Mouse (Mus musculus) embryonic facial prominence, embryonic 14.5 days (tissue): ENCODE data around the gene Ccdc78. TPM values are rescaled to one million over a fixed set of nuclear protein-coding genes. Genes with fewer than 3 reads are reported as not detected.

Source experiments
- ATAC-seq: fragments of 200-750 bp; cut with Nextera tagmentation; 2 replicates; pipeline ENCODE4 v1.8.0; 2017; ENCODE audit warnings: low read depth, moderate number of reproducible peaks, moderate TSS enrichment
- DNase-seq: peaks from one replicate; pipeline ENCODE4 v3.0.0-alpha.2; 2015; ENCODE audit warnings: low spot score
- H3K27ac ChIP-seq: fragments of 300-500 bp; sonication (generic); replicated peaks from 2 replicates; pipeline ENCODE4 v1.5.1; 2014; ENCODE audit warnings: low read depth, mild to moderate bottlenecking, low read length, moderate library complexity
- H3K27me3 ChIP-seq: fragments of 300-500 bp; sonication (generic); replicated peaks from 2 replicates; pipeline ENCODE4 v1.6.1; 2014; ENCODE audit warnings: low read length; ENCODE audit not compliant: control insufficient read depth, insufficient read depth
- H3K36me3 ChIP-seq: fragments of 300-500 bp; sonication (generic); 2 replicates; pipeline ENCODE4 v1.6.1; 2014; ENCODE audit warnings: low read length, mixed read lengths; ENCODE audit not compliant: control insufficient read depth, insufficient read depth
- H3K4me1 ChIP-seq: fragments of 300-500 bp; sonication (generic); 2 replicates; pipeline ENCODE4 v1.6.1; 2014; ENCODE audit warnings: antibody characterized with exemption, low read length; ENCODE audit not compliant: control insufficient read depth, insufficient read depth
- H3K4me2 ChIP-seq: fragments of 300-500 bp; sonication (generic); 2 replicates; pipeline ENCODE4 v1.6.1; 2014; ENCODE audit warnings: low read depth, mild to moderate bottlenecking, low read length, moderate library complexity, mixed read lengths
- H3K4me3 ChIP-seq: fragments of 300-500 bp; sonication (generic); 2 replicates; pipeline ENCODE4 v1.5.1; 2014; ENCODE audit warnings: low read depth, mild to moderate bottlenecking, low read length
- H3K9ac ChIP-seq: fragments of 300-500 bp; sonication (generic); 2 replicates; pipeline ENCODE4 v1.6.1; 2014; ENCODE audit warnings: low read depth, mild to moderate bottlenecking, low read length, moderate library complexity, mixed read lengths
- H3K9me3 ChIP-seq: fragments of 300-500 bp; sonication (generic); 2 replicates; pipeline ENCODE4 v1.6.1; 2016; ENCODE audit warnings: low read length; ENCODE audit not compliant: control insufficient read depth
- WGBS: fragments of 180-500 bp; shearing (Covaris S2); extraction: QIAGEN DNeasy Blood & Tissue Kit; methylation state at CpG from one replicate; pipeline ENCODE4 v1.1.7; 2014; 5-methylcytosine and 5-hydroxymethylcytosine counted together
- polyA plus RNA-seq: library from polyadenylated mRNA; unstranded; fragments of >200 nt; fragmentation: Nextera tagmentation; extraction: Ambion mirVana; gene quantifications from 2 replicates; pipeline ENCODE4 v1.2.1, GENCODE M21; 2014

The Ccdc78 gene
- polyA plus RNA-seq, 1 experiment from 2014 or later, result 0.65 TPM

- Histone ChIP-seq H3K27ac (no peak overlapping the region), H3K9ac (no peak overlapping the region), H3K4me3 (no peak overlapping the region), H3K36me3 (peaks cover 45% of the 10 kb centered on the region), H3K4me2 (no peak overlapping the region), H3K9me3 (no peaks in the 10 kb centered on the region), H3K27me3 (no peaks in the 10 kb centered on the region), H3K4me1 (peaks cover 34% of the 10 kb centered on the region)
- ATAC-seq, result no peak
- 97% methylated on average over 13 of the region's 13 CpGs for WGBS
- no peak for DNase-seq
These were observed 40.6 kb downstream of the Ccdc78 start for GRCm38 (mm10) chr17:25827011-25827410.

GRCm38 (mm10) chr17:25827546-25828222 is 41.3 kb downstream of the Ccdc78 start:
- no peak for DNase-seq
- Histone ChIP-seq H3K27me3 (no peaks in the 10 kb centered on the region), H3K4me3 (no peak overlapping the region), H3K36me3 (peaks cover 45% of the 10 kb centered on the region), H3K27ac (no peak overlapping the region), H3K9me3 (no peaks in the 10 kb centered on the region), H3K9ac (no peak overlapping the region), H3K4me1 (peaks cover 35% of the 10 kb centered on the region), H3K4me2 (no peak overlapping the region)
- 93% methylated on average over 19 of the region's 22 CpGs for WGBS
- no peak for ATAC-seq

- Histone ChIP-seq H3K27ac (no peak overlapping the region; the same call in 1 of the 2 replicates), H3K4me3 (peak overlapping the region; percentile 52), H3K36me3 (peaks cover 45% of the 10 kb centered on the region), H3K4me1 (peaks cover 35% of the 10 kb centered on the region), H3K9ac (peak overlapping the region; percentile 76; the same call in 1 of the 2 replicates), H3K9me3 (no peaks in the 10 kb centered on the region), H3K27me3 (no peaks in the 10 kb centered on the region), H3K4me2 (peak overlapping the region; percentile 76)
- ATAC-seq (no peak), DNase-seq (no peak)
- WGBS, result 81% methylated on average over 8 of the region's 8 CpGs
These were observed 41.8 kb downstream of the Ccdc78 start for GRCm38 (mm10) chr17:25828223-25828594.

GRCm38 (mm10) chr17:25828712-25829557 is 42.6 kb downstream of the Ccdc78 start, which contains the start of gene Jmjd8:
Gene Jmjd8 (plus strand): TSS chr17:25828867.
- H3K9me3 ChIP-seq, result no peaks in the 10 kb centered on the region
- peak; percentile 62 for ATAC-seq
- peak within 1 kb of the TSS; percentile 76 for H3K4me2 ChIP-seq
- peak; percentile 94 for DNase-seq
- H3K36me3 ChIP-seq, result peaks cover 45% of the 10 kb centered on the region
- no peaks in the 10 kb centered on the region for H3K27me3 ChIP-seq
- H3K27ac ChIP-seq, result peak within 1 kb of the TSS; percentile 90
- H3K4me1 ChIP-seq, result peaks cover 36% of the 10 kb centered on the region
- 2% methylated on average over 32 of the region's 32 CpGs for WGBS
- peak within 1 kb of the TSS; percentile 76 for H3K9ac ChIP-seq
- peak within 1 kb of the TSS; percentile 52 for H3K4me3 ChIP-seq

- no peak for ATAC-seq
- Histone ChIP-seq H3K36me3 (peaks cover 45% of the 10 kb centered on the region), H3K9ac (peak overlapping the region; percentile 76), H3K9me3 (no peaks in the 10 kb centered on the region), H3K27me3 (no peaks in the 10 kb centered on the region), H3K4me1 (peaks cover 36% of the 10 kb centered on the region), H3K27ac (peak overlapping the region; percentile 90), H3K4me2 (peak overlapping the region; percentile 76), H3K4me3 (peak overlapping the region; percentile 52)
- 31% methylated on average over 8 of the region's 8 CpGs for WGBS
- no peak for DNase-seq
These were observed 43.2 kb downstream of the Ccdc78 start for GRCm38 (mm10) chr17:25829558-25830017.

- ATAC-seq (no peak), DNase-seq (no peak)
- WGBS, result 82% methylated on average over 4 of the region's 4 CpGs
- Histone ChIP-seq H3K27me3 (no peaks in the 10 kb centered on the region), H3K4me3 (peak overlapping the region; percentile 52; the same call in 1 of the 2 replicates), H3K4me2 (peak overlapping the region; percentile 76; the same call in 1 of the 2 replicates), H3K36me3 (peaks cover 45% of the 10 kb centered on the region), H3K27ac (no peak overlapping the region), H3K9me3 (no peaks in the 10 kb centered on the region), H3K4me1 (peaks cover 38% of the 10 kb centered on the region), H3K9ac (peak overlapping the region; percentile 76; the same call in 1 of the 2 replicates)
These were observed 43.9 kb downstream of the Ccdc78 start for GRCm38 (mm10) chr17:25830200-25830753.

- WGBS, result 84% methylated on average over 13 of the region's 14 CpGs
These were observed 44.5 kb downstream of the Ccdc78 start for GRCm38 (mm10) chr17:25830806-25831431.

More at GRCm38 (mm10) chr17:25830806-25831431, 44.5 kb downstream of the Ccdc78 start:
- H3K36me3 ChIP-seq, result peaks cover 41% of the 10 kb centered on the region
- no peak overlapping the region for H3K27ac ChIP-seq
- no peaks in the 10 kb centered on the region for H3K9me3 ChIP-seq
- H3K4me1 ChIP-seq, result peaks cover 38% of the 10 kb centered on the region
- DNase-seq, result no peak
- peak overlapping the region; percentile 87 for H3K4me3 ChIP-seq
- H3K27me3 ChIP-seq, result no peaks in the 10 kb centered on the region
- peak overlapping the region; percentile 90; the same call in 1 of the 2 replicates for H3K9ac ChIP-seq
- no peak for ATAC-seq
- H3K4me2 ChIP-seq, result peak overlapping the region; percentile 86; the same call in 1 of the 2 replicates
